Mouse (Mus musculus): ENCODE data around the gene Klhl29. TPM values are rescaled to one million over a fixed set of nuclear protein-coding genes. Genes with fewer than 3 reads are reported as not detected.

The Klhl29 gene
- total RNA-seq, 1 experiment, result 0.22 TPM

GRCm38 (mm10) chr12:5129190-5129589, 246.3 kb downstream of the Klhl29 start:
- H3K4me3 ChIP-seq (ENCODE audit: insufficient read depth in 1 of 2, low read depth in 1 of 2, low read length in 2 of 2, poor library complexity in 1 of 2, severe bottlenecking in 1 of 2), result no peak overlapping the region
- H3K36me3 ChIP-seq (ENCODE audit: control insufficient read depth, insufficient read depth, low read length, poor library complexity, severe bottlenecking), result no peaks in the 10 kb centered on the region
- no peak overlapping the region for H3K27ac ChIP-seq (ENCODE audit: insufficient read depth, low read depth, low read length, poor library complexity, severe bottlenecking)
- H3K4me1 ChIP-seq (ENCODE audit: control insufficient read depth in 2 of 2, insufficient read depth in 2 of 2, low read length in 2 of 2, poor library complexity in 1 of 2), result no peaks in the 10 kb centered on the region
- H3K9ac ChIP-seq (ENCODE audit: insufficient read depth, low read depth, low read length, poor library complexity, severe bottlenecking), result no peak overlapping the region
- no peaks in the 10 kb centered on the region for H3K9me3 ChIP-seq (ENCODE audit: control insufficient read depth, insufficient read depth, low read depth, low read length)
- DNase-seq (ENCODE audit: low read depth, low spot score), result no peak
- TF ChIP-seq HCFC1 (IDR thresholded peaks at IDR 0.05; ENCODE audit: borderline replicate concordance, insufficient read depth, low read length), result no peak
- no peak for TF ChIP-seq CHD2 (IDR thresholded peaks at IDR 0.05; ENCODE audit: low read depth, low read length)
- TF ChIP-seq ZC3H11A (IDR thresholded peaks at IDR 0.05; ENCODE audit: borderline replicate concordance, low read depth, low read length), result no peak
- no peak for TF ChIP-seq MAFK (IDR thresholded peaks at IDR 0.05; ENCODE audit: insufficient read depth, low read depth, low read length)
- no peak for TF ChIP-seq ZNF384 (IDR thresholded peaks at IDR 0.05; ENCODE audit: low read depth, low read length)
- in situ Hi-C loops (cut with MboI; ENCODE audit: low sequenced_read_pairs in 2 of 2, unreplicated experiment in 2 of 2), result no loop called here

- H3K4me3 ChIP-seq (ENCODE audit: insufficient read depth in 1 of 2, low read depth in 1 of 2, low read length in 2 of 2, poor library complexity in 1 of 2, severe bottlenecking in 1 of 2), result no peak overlapping the region
- no peaks in the 10 kb centered on the region for H3K4me1 ChIP-seq (ENCODE audit: control insufficient read depth in 2 of 2, insufficient read depth in 2 of 2, low read length in 2 of 2, poor library complexity in 1 of 2)
- DNase-seq (ENCODE audit: low read depth, low spot score), result no peak
- TF ChIP-seq HCFC1 (IDR thresholded peaks at IDR 0.05; ENCODE audit: borderline replicate concordance, insufficient read depth, low read length), result no peak
- TF ChIP-seq ZNF384 (IDR thresholded peaks at IDR 0.05; ENCODE audit: low read depth, low read length), result no peak
- TF ChIP-seq MAFK (IDR thresholded peaks at IDR 0.05; ENCODE audit: insufficient read depth, low read depth, low read length), result no peak
- no peak for TF ChIP-seq CHD2 (IDR thresholded peaks at IDR 0.05; ENCODE audit: low read depth, low read length)
- no peak for TF ChIP-seq ZC3H11A (IDR thresholded peaks at IDR 0.05; ENCODE audit: borderline replicate concordance, low read depth, low read length)
- H3K9me3 ChIP-seq (ENCODE audit: control insufficient read depth, insufficient read depth, low read depth, low read length), result no peaks in the 10 kb centered on the region
- no peaks in the 10 kb centered on the region for H3K36me3 ChIP-seq (ENCODE audit: control insufficient read depth, insufficient read depth, low read length, poor library complexity, severe bottlenecking)
- in situ Hi-C loops (cut with MboI; ENCODE audit: low sequenced_read_pairs in 2 of 2, unreplicated experiment in 2 of 2), result no loop called here
- H3K27ac ChIP-seq (ENCODE audit: insufficient read depth, low read depth, low read length, poor library complexity, severe bottlenecking), result no peak overlapping the region
- H3K9ac ChIP-seq (ENCODE audit: insufficient read depth, low read depth, low read length, poor library complexity, severe bottlenecking), result no peak overlapping the region
Measured at GRCm38 (mm10) chr12:5125907-5126306, 249.6 kb downstream of the Klhl29 start.

GRCm38 (mm10) chr12:5122972-5123371, 252.5 kb downstream of the Klhl29 start:
- TF ChIP-seq ZC3H11A (IDR thresholded peaks at IDR 0.05; ENCODE audit: borderline replicate concordance, low read depth, low read length) (no peak), HCFC1 (IDR thresholded peaks at IDR 0.05; ENCODE audit: borderline replicate concordance, insufficient read depth, low read length) (no peak), MAFK (IDR thresholded peaks at IDR 0.05; ENCODE audit: insufficient read depth, low read depth, low read length) (no peak), CHD2 (IDR thresholded peaks at IDR 0.05; ENCODE audit: low read depth, low read length) (no peak), ZNF384 (IDR thresholded peaks at IDR 0.05; ENCODE audit: low read depth, low read length) (no peak)
- Histone ChIP-seq H3K9me3 (ENCODE audit: control insufficient read depth, insufficient read depth, low read depth, low read length) (no peaks in the 10 kb centered on the region), H3K36me3 (ENCODE audit: control insufficient read depth, insufficient read depth, low read length, poor library complexity, severe bottlenecking) (no peaks in the 10 kb centered on the region), H3K4me3 (ENCODE audit: insufficient read depth in 1 of 2, low read depth in 1 of 2, low read length in 2 of 2, poor library complexity in 1 of 2, severe bottlenecking in 1 of 2) (no peak overlapping the region), H3K4me1 (ENCODE audit: control insufficient read depth in 2 of 2, insufficient read depth in 2 of 2, low read length in 2 of 2, poor library complexity in 1 of 2) (peaks cover 0 to 2% of the 10 kb centered on the region in 2 experiments; a peak in 1 of 4 replicates), H3K9ac (ENCODE audit: insufficient read depth, low read depth, low read length, poor library complexity, severe bottlenecking) (no peak overlapping the region), H3K27ac (ENCODE audit: insufficient read depth, low read depth, low read length, poor library complexity, severe bottlenecking) (no peak overlapping the region)
- DNase-seq (ENCODE audit: low read depth, low spot score), result no peak
- in situ Hi-C loops (cut with MboI; ENCODE audit: low sequenced_read_pairs in 2 of 2, unreplicated experiment in 2 of 2), result no loop called here

GRCm38 (mm10) chr12:5120249-5120648, 255.2 kb downstream of the Klhl29 start:
- in situ Hi-C loops (cut with MboI; ENCODE audit: low sequenced_read_pairs in 2 of 2, unreplicated experiment in 2 of 2), result no loop called here
- no peak overlapping the region for H3K4me3 ChIP-seq (ENCODE audit: insufficient read depth in 1 of 2, low read depth in 1 of 2, low read length in 2 of 2, poor library complexity in 1 of 2, severe bottlenecking in 1 of 2)
- TF ChIP-seq MAFK (IDR thresholded peaks at IDR 0.05; ENCODE audit: insufficient read depth, low read depth, low read length), result no peak
- no peak for TF ChIP-seq ZC3H11A (IDR thresholded peaks at IDR 0.05; ENCODE audit: borderline replicate concordance, low read depth, low read length)
- TF ChIP-seq CHD2 (IDR thresholded peaks at IDR 0.05; ENCODE audit: low read depth, low read length), result no peak
- no peak for TF ChIP-seq HCFC1 (IDR thresholded peaks at IDR 0.05; ENCODE audit: borderline replicate concordance, insufficient read depth, low read length)
- TF ChIP-seq ZNF384 (IDR thresholded peaks at IDR 0.05; ENCODE audit: low read depth, low read length), result no peak

GRCm38 (mm10) chr12:5119726-5120125, 255.8 kb downstream of the Klhl29 start:
- Histone ChIP-seq H3K9ac (ENCODE audit: insufficient read depth, low read depth, low read length, poor library complexity, severe bottlenecking) (no peak overlapping the region), H3K4me1 (ENCODE audit: control insufficient read depth in 2 of 2, insufficient read depth in 2 of 2, low read length in 2 of 2, poor library complexity in 1 of 2) (peaks cover 0 to 2% of the 10 kb centered on the region in 2 experiments; a peak in 1 of 4 replicates), H3K9me3 (ENCODE audit: control insufficient read depth, insufficient read depth, low read depth, low read length) (no peaks in the 10 kb centered on the region), H3K27ac (ENCODE audit: insufficient read depth, low read depth, low read length, poor library complexity, severe bottlenecking) (no peak overlapping the region), H3K36me3 (ENCODE audit: control insufficient read depth, insufficient read depth, low read length, poor library complexity, severe bottlenecking) (no peaks in the 10 kb centered on the region), H3K4me3 (ENCODE audit: insufficient read depth in 1 of 2, low read depth in 1 of 2, low read length in 2 of 2, poor library complexity in 1 of 2, severe bottlenecking in 1 of 2) (no peak overlapping the region)
- TF ChIP-seq HCFC1 (IDR thresholded peaks at IDR 0.05; ENCODE audit: borderline replicate concordance, insufficient read depth, low read length), result no peak
- TF ChIP-seq ZNF384 (IDR thresholded peaks at IDR 0.05; ENCODE audit: low read depth, low read length), result no peak
- no peak for TF ChIP-seq ZC3H11A (IDR thresholded peaks at IDR 0.05; ENCODE audit: borderline replicate concordance, low read depth, low read length)
- no peak for TF ChIP-seq CHD2 (IDR thresholded peaks at IDR 0.05; ENCODE audit: low read depth, low read length)
- no peak for TF ChIP-seq MAFK (IDR thresholded peaks at IDR 0.05; ENCODE audit: insufficient read depth, low read depth, low read length)
- in situ Hi-C loops (cut with MboI; ENCODE audit: low sequenced_read_pairs in 2 of 2, unreplicated experiment in 2 of 2), result no loop called here
- DNase-seq (ENCODE audit: low read depth, low spot score), result peak; percentile 69

More at GRCm38 (mm10) chr12:5120249-5120648, 255.2 kb downstream of the Klhl29 start:
- Histone ChIP-seq H3K4me1 (ENCODE audit: control insufficient read depth in 2 of 2, insufficient read depth in 2 of 2, low read length in 2 of 2, poor library complexity in 1 of 2) (peaks cover 0 to 2% of the 10 kb centered on the region in 2 experiments; a peak in 1 of 4 replicates), H3K9me3 (ENCODE audit: control insufficient read depth, insufficient read depth, low read depth, low read length) (no peaks in the 10 kb centered on the region), H3K36me3 (ENCODE audit: control insufficient read depth, insufficient read depth, low read length, poor library complexity, severe bottlenecking) (no peaks in the 10 kb centered on the region), H3K27ac (ENCODE audit: insufficient read depth, low read depth, low read length, poor library complexity, severe bottlenecking) (no peak overlapping the region), H3K9ac (ENCODE audit: insufficient read depth, low read depth, low read length, poor library complexity, severe bottlenecking) (no peak overlapping the region)
- no peak for DNase-seq (ENCODE audit: low read depth, low spot score)

All from ES-E14 (cell line).